Mouse (Mus musculus): ENCODE results near the gene Ifi35.
"Not testable (repeated sequence)": the region's sequence is repeated elsewhere in the genome, so short reads cannot be mapped to it uniquely, and the experiment has no call there.

Ifi35 gene

GRCm38 (mm10) chr11:101468731-101469130 lies 20.5 kb downstream of the Ifi35 start:
- DNase-seq (ENCODE audit: low read depth, low spot score) = no peak

DNA sequence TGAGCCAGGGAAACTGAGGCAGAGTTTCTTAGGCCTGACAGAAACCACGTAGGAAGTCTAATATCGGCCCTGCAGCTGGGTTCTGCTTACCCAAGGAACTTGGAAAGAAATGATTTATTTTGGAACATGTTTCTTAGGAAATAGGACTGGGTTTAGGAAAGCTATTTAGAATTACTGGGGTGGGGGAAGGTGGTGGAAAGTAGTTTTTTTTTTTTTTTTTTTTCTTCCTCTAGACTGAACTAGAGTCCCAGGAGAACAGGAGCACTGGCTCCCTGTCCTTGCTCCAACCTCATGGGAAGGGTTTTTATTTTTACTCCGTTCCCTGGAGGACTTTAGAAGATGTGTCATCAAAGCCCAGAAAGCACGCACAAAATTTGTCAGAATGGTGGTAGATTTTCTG lies 20.9 kb downstream of the Ifi35 start:
- DNase-seq (ENCODE audit: low read depth, low spot score) = no peak

DNA sequence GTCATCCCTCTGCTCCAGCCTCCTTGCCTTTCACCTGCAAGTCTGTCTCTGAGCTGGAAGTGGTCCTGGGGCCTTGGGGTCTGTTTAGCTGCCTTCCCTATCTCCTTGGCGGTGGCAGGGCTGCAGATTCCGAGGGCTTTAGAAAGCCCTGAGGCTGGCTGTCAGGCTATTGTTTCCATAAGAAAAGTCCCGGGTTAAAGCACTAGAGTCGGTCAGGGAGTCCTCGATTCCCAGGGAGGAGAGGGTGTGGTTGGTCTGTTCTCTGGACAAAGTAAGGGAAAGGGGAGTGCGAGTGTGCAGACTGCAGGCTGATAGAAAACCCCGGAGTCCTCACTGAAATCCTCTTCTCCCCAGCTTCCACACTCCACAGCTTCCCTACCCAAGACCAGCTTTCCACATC lies 22.0 kb downstream of the Ifi35 start:
- DNase-seq (ENCODE audit: low read depth, low spot score) = no peak

DNA sequence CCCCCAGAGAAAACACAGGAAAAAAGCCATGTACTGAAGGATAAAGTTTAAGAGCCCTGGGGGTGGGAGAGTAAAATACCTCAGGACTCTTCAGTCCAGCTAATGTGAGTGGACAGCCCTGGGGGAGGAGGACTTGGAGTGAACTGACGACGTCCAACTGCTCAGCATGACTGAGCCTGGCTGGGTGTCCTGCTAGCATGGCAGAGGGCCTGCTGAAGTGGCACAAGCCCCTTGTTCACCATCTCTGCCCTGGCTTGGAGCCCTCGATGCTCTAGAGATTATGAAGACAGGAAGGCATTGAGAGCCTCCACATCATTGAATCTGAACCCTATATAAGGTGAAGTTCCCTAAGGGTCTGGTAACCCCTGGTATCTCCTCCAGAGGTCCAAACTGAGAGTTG lies 23.7 kb downstream of the Ifi35 start:
- DNase-seq (ENCODE audit: low read depth, low spot score) = no peak

DNA sequence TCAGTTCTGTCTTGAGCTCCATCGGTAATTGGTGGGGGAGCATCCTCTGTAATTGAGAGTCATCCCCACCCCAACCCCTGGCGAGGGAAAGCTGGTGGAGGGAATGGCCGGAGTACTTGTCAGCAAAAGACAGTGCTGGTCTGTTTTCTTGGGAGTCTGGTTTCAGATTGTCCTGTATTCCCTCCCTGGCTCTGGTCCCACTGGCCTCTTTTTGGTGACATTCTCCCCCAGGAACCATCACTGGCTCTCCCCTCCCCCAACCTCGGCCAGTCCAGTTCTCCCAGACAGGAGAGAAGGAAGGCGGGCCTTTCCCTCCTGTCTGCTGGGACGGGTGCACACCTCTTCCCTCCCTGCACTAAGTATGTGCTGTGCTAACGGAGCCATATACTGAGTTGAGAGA lies 24.1 kb downstream of the Ifi35 start:
- DNase-seq (ENCODE audit: low read depth, low spot score) = no peak

DNA sequence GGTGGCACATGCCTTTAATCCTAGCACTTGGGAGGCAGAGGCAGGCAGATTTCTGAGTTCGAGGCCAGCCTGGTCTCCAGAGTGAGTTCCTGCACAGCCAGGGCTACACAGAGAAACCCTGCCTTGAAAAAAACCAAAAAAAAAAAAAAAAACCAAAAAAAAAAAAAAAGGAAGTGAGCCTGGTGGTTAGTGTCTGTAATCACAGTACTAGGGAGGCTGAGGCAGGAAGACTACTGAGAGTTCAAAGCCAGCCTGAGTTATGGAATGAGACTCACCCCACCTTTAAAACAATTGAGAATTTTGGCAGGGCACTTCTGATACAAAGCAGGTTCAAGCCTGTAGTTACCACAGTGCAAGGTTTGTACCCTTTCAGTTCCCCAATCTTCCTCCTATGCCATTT lies 25.5 kb downstream of the Ifi35 start:
- DNase-seq (ENCODE audit: low read depth, low spot score) = not testable (repeated sequence)

DNA sequence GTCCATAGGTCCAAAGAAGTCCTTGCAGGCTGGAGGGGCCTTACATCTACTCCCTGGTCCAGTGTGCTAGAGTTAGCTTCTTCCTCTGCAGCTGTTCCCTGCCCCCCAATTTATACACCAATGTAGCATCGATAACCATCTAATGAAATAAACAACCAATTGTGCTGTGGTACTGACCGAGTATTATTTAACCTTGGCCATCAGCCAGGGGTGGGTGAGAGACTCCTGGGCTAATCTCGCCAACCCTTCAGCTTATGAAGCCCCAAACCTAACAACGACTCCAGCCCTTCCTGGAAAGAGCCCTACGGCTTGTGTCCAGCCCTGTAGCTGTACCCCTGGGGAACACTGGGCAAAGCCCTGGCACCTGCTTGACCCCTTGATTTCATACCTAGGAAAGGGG lies 26.1 kb downstream of the Ifi35 start:
- DNase-seq (ENCODE audit: low read depth, low spot score) = no peak

- DNase-seq (ENCODE audit: low read depth, low spot score) = not testable (repeated sequence)
Measured at GRCm38 (mm10) chr11:101476361-101476760, 28.2 kb downstream of the Ifi35 start.

GRCm38 (mm10) chr11:101477194-101477551 lies 29.0 kb downstream of the Ifi35 start:
- no peak for DNase-seq (ENCODE audit: low read depth, low spot score)

DNA sequence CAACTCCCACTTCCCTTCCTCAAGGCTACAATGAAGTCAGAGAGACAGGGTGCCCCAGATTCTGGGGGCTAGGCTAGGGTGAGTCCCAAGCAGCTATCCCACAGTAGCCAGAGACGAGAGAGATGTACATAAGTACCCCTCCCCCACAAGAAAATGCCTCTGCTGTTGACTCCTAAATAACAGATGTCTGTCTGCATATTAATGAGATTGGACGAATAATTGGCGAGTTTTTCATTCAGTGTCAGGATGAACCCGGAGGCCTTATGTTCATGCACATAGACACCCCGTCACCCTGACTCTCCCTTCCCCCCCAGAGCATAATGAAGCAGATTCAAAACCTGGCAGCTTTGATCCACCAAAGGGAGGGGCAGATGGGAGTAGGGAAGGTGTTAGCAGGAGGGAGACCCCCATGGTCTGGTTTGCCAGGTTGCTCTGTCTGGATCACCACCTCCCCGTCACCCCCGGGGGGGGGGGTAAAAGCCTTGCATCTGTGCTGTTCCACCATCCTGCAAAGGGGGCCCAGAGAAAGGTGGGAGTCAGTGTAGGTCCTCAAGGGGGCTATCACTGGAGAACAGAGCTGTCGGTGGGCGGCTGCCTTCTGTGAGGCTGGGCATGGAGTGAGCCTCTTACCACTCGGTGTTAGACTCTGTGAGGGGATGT lies 29.5 kb downstream of the Ifi35 start:
- no peak for DNase-seq (ENCODE audit: low read depth, low spot score)

- DNase-seq (ENCODE audit: low read depth, low spot score) = no peak
Measured at GRCm38 (mm10) chr11:101479171-101479635, 31.0 kb downstream of the Ifi35 start.

DNA sequence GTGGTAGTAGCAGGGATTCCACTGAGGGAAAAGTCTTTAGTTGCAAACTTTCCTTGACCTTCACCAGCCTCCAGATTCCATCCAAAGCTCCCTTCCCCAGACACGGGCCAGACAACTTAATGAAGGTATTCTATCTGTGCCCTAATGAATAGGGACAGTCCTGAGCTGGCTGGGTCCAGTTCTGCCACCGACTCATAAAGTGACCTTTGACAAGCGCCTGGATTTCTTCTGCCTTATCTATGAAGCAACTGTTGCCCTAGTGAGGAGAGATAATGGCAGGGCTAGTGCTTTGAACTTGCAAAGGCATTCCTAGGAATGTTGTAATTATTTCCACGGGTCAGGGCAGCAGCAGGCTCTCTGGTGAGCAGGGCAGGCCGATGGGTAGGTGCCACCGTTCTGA lies 32.7 kb downstream of the Ifi35 start:
- DNase-seq (ENCODE audit: low read depth, low spot score) = no peak

GRCm38 (mm10) chr11:101483804-101484203 lies 35.6 kb downstream of the Ifi35 start:
- no peak for DNase-seq (ENCODE audit: low read depth, low spot score)

- DNase-seq (ENCODE audit: low read depth, low spot score) = no peak
Measured at GRCm38 (mm10) chr11:101484245-101484644, 36.0 kb downstream of the Ifi35 start.

DNA sequence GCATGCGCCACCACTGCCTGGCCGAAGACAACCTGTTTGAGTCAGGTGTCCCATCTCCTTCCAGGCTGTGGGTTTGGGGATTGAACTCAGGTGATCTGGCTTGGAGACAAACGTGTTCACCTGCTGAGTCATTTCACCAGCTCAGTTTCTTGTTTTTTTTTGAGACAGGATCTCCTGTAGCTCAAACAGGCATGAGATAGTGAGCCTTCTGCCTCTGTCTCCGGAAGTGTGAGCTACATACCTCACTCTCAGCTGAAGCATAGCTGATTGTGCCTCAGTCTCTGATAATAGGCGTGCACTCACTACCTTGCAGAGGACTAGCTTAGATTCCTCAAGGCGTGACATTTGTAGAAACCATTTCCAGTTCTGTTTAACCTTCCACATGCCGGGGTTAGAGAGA lies 36.6 kb downstream of the Ifi35 start:
- DNase-seq (ENCODE audit: low read depth, low spot score) = no peak

DNA sequence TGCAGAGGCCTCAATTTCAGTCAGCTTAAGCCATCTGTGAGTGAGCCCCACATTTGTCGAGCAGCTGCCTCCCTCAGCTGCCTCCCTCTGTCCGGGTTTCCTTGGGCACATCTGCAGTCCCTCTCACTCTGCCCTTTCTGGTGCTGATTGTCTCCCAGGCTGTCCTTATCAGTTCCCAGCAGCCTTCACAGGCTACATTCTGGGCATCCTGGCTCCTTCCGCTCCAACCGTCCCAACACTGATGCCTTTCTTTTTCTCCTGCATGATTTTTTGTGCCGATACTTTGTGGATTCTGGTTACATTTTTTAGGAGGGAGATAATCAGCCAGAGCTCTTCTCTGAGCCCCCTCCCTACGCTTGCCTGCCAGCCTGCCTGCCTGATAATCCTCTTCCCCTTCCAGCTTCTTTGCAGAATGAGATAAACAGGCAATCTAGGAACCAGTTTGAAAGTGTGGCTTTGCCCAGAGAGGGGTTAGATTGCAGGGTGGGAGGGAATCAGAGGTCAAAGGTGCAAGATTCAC lies 37.4 kb downstream of the Ifi35 start:
- DNase-seq (ENCODE audit: low read depth, low spot score) = no peak

- no peak for DNase-seq (ENCODE audit: low read depth, low spot score)
Measured at GRCm38 (mm10) chr11:101486126-101486525, 37.9 kb downstream of the Ifi35 start.

GRCm38 (mm10) chr11:101506269-101506780 lies 58.1 kb downstream of the Ifi35 start:
- no peak for DNase-seq (ENCODE audit: low read depth, low spot score)

GRCm38 (mm10) chr11:101507090-101507489 lies 58.9 kb downstream of the Ifi35 start:
- no peak for DNase-seq (ENCODE audit: low read depth, low spot score)
